Mouse (Mus musculus) midbrain, embryonic 13.5 days (tissue): ENCODE measurements at regions not wholly inside any gene's neighbourhood (a gene's known extent, or its start where the extent isn't known, plus 50 kb on each side); places are given as distances from the start of the nearest gene placed in this dataset. TPM values are rescaled to one million over a fixed set of nuclear protein-coding genes. Genes with fewer than 3 reads are reported as not detected.

Experiments used
- ATAC-seq: fragments of 200-750 bp; cut with Nextera tagmentation; 2 replicates; pipeline ENCODE4 v1.8.0; 2017; ENCODE audit warnings: mild to moderate bottlenecking, moderate TSS enrichment, moderate library complexity
- H3K27ac ChIP-seq: fragments of 300-500 bp; sonication (generic); 2 replicates; pipeline ENCODE4 v1.5.1; 2015; ENCODE audit warnings: inconsistent platforms, mild to moderate bottlenecking, moderate library complexity
- H3K27me3 ChIP-seq: fragments of 300-500 bp; sonication (generic); 2 replicates; pipeline ENCODE4 v1.6.1; 2015; ENCODE audit warnings: mild to moderate bottlenecking, inconsistent platforms
- H3K36me3 ChIP-seq: fragments of 300-500 bp; sonication (generic); 2 replicates; pipeline ENCODE4 v1.6.1; 2015; ENCODE audit warnings: mild to moderate bottlenecking, inconsistent platforms
- H3K4me1 ChIP-seq: fragments of 300-500 bp; sonication (generic); replicated peaks from 2 replicates; pipeline ENCODE4 v1.6.1; 2015; ENCODE audit warnings: inconsistent platforms
- H3K4me2 ChIP-seq: fragments of 300-500 bp; sonication (generic); replicated peaks from 2 replicates; pipeline ENCODE4 v1.6.1; 2015; ENCODE audit warnings: moderate library complexity, mild to moderate bottlenecking, inconsistent platforms
- H3K4me3 ChIP-seq: fragments of 300-500 bp; sonication (generic); replicated peaks from 2 replicates; pipeline ENCODE4 v1.5.1; 2015; ENCODE audit warnings: mild to moderate bottlenecking, inconsistent platforms
- H3K9ac ChIP-seq: fragments of 300-500 bp; sonication (generic); replicated peaks from 2 replicates; pipeline ENCODE4 v1.6.1; 2015; ENCODE audit warnings: mild to moderate bottlenecking, inconsistent platforms
- H3K9me3 ChIP-seq: fragments of 300-500 bp; sonication (generic); 2 replicates; pipeline ENCODE4 v1.6.1; 2016; ENCODE audit warnings: mild to moderate bottlenecking, inconsistent platforms
- WGBS: fragments of 180-500 bp; shearing (Covaris S2); methylation state at CpG from one replicate; pipeline ENCODE4 v1.1.7; 2015; 5-methylcytosine and 5-hydroxymethylcytosine counted together
- microRNA-seq: library from miRNA; unstranded; fragments of <30 nt; microRNA quantifications from one replicate; pipeline ENCODE4, GENCODE M21; 2016

DNA sequence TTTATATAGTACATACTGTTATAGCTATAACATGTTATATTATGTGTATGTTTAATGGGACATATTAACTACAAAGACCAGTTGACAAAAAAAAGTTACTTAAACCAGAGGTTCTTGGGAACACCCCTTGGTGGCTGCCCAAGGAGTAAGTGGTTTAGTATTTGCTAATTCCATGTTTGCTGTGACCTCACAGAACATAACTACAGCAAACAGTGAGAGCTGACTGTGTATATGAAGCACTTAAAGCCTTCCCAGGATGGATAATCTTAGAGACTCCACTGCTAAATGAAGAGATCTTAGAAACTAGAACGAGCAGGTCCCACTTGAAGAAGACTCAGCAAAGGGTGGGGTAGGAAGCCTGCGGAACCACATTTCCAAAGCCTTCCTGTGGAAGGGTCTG lies 263.9 kb downstream of the Gm19410 start:
- no peaks in the 10 kb centered on the region for H3K4me1 ChIP-seq
- no peaks in the 10 kb centered on the region for H3K9me3 ChIP-seq
- no peak overlapping the region for H3K4me2 ChIP-seq
- ATAC-seq: no peak
- 87% methylated on average over 2 of the region's 2 CpGs for WGBS
- no peak overlapping the region for H3K9ac ChIP-seq
- H3K4me3 ChIP-seq: no peak overlapping the region
- H3K27me3 ChIP-seq: no peaks in the 10 kb centered on the region
- H3K27ac ChIP-seq: no peak overlapping the region
- H3K36me3 ChIP-seq: no peaks in the 10 kb centered on the region

DNA sequence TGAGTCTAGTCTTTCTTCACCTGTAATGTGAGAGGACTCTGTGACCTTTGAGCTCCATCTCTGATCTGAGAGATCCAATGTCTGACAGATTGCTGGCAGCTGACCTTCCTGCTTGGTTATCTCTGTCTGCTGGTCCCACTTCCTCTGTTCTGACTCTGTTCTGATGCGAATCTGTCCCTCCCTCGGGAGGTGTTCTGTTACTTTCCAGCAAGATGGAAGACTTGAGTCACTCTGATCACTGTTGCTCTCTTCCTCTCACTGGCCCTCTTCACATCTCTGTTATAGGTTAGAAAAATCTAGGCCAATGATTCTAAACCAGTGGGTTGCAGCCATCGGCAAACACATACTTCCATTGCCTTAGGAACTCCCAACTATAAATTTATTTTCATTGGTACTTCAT lies 264.6 kb downstream of the Gm19410 start:
- Histone ChIP-seq H3K9ac (no peak overlapping the region), H3K4me2 (no peak overlapping the region), H3K27ac (no peak overlapping the region), H3K4me3 (no peak overlapping the region), H3K27me3 (no peaks in the 10 kb centered on the region), H3K36me3 (no peaks in the 10 kb centered on the region), H3K9me3 (no peaks in the 10 kb centered on the region), H3K4me1 (no peaks in the 10 kb centered on the region)
- WGBS: 92% methylated on average over 3 of the region's 3 CpGs
- ATAC-seq: no peak

DNA sequence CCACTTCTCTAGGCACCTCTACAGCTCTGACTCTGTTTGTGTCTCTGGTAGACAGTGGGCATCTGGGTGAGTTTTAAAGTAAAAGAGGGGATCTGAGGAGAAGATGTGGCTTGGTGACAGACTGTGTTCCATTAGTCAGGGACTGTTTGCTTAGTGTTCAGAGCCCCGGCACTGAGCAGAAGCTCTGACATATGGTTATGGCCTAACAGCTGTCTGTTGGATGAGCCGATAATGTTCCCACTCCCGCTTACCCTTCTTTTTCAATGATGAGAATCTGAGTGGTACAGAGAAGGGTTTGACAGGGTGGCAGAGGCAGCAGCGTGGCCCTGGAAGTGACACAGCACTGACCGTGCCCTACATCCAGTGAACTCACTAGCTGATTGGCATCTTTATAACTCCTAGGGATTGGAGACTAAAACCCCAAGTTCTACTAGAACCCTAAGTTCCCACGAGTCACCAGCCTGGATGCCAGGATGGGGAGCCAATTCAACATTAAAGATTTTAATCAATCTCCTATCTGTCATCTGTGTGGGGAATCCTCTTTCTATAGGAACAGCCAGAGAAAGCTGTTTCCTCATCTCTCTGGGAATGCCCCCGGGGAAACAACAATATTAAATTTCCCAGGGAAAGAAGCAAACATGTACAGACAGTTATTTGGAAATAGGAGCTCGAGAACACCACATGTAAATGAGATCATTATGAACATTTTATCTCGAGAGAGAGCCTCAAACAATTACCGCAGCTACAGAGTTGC lies 266.6 kb downstream of the Gm19410 start:
- ATAC-seq: no peak
- Histone ChIP-seq H3K4me3 (no peak overlapping the region), H3K9me3 (no peaks in the 10 kb centered on the region), H3K27ac (no peak overlapping the region), H3K4me1 (no peaks in the 10 kb centered on the region), H3K9ac (no peak overlapping the region), H3K4me2 (no peak overlapping the region), H3K36me3 (no peaks in the 10 kb centered on the region), H3K27me3 (no peaks in the 10 kb centered on the region)
- WGBS: 81% methylated on average over 10 of the region's 10 CpGs

DNA sequence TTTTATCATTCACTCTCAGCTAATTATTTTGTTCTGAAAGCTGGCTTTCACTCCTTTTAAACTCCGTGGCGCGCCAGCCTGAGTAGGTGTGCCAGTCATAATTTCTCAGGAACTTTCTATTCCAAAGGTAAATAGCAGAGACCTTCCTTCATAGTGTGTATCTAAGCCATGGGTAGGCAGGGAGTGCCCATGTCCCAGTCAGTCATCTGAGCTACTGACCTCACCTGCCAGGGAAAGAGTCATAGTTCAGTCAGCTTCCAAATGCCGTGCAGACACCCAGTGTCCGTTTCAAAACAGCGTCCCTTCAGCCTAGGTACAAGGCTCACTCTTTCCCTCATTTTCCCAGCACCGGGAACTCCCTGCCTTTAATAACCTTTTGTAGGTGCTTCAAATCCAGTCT lies 269.7 kb downstream of the Gm19410 start:
- no peaks in the 10 kb centered on the region for H3K4me1 ChIP-seq
- peaks cover 7% of the 10 kb centered on the region; the same call in 1 of the 2 replicates for H3K9me3 ChIP-seq
- H3K4me3 ChIP-seq: no peak overlapping the region
- H3K9ac ChIP-seq: no peak overlapping the region
- WGBS: 91% methylated on average over 7 of the region's 7 CpGs
- H3K36me3 ChIP-seq: no peaks in the 10 kb centered on the region
- no peak for ATAC-seq
- no peaks in the 10 kb centered on the region for H3K27me3 ChIP-seq
- no peak overlapping the region for H3K27ac ChIP-seq
- no peak overlapping the region for H3K4me2 ChIP-seq

DNA sequence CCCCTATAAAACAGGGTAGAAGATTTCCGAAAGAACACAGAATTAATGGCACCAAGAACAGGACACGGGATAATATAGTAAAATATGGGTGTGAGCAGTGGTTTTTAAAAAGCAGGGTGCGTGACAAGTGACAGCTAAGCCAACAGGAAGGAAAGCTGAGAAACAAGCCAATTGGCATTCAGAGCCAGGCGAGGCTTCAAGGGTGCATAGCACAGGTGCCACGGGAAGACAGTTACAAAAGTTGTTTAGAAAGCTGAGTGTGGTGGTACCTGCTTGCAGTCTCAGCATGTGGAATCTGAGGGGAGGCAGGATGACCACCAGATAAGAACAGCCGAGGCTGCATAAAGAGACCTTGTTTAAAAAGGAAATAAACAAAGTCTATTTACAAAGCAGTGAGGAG lies 270.7 kb downstream of the Gm19410 start:
- 83% methylated on average over 6 of the region's 6 CpGs for WGBS
- H3K4me2 ChIP-seq: no peak overlapping the region

DNA sequence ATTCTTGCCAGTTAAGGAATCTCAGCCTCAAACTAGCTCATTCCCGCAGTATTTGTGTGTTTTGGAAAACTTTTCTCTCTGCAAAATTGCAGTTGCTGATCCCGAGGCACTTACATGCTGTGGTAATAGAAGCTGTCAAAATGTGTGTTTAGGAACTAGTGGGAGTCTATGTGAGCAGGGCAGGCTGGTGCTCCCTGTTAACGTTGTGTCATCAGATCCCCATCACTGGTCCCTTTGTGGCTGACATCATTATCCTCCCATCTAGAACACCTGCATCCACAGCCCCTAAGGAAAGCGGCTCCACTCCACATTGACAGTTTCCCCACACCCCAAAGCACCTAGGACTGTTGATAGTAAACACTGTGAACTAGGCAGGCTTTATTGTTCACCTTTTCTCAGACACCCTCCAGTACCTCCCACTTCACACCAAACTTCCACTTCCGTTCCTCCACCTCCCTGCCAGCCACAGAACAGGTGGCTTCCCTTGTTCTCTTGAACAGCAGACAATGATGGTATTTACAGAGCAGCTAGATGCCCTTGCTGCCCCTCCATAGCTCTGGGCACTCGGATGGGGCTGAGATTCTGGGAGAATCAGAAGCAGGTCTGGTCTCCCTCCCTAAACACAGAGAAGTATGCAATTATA lies 275.8 kb downstream of the Gm19410 start:
- Histone ChIP-seq H3K4me3 (no peak overlapping the region), H3K4me2 (no peak overlapping the region), H3K27me3 (no peaks in the 10 kb centered on the region), H3K4me1 (no peaks in the 10 kb centered on the region), H3K36me3 (no peaks in the 10 kb centered on the region), H3K9me3 (peaks cover 7% of the 10 kb centered on the region; the same call in 1 of the 2 replicates), H3K9ac (no peak overlapping the region), H3K27ac (no peak overlapping the region)
- ATAC-seq: no peak
- WGBS: 75% methylated on average over 6 of the region's 6 CpGs

More for the DNA sequence above, 270.7 kb downstream of the Gm19410 start:
- no peak overlapping the region for H3K4me3 ChIP-seq
- no peak overlapping the region for H3K9ac ChIP-seq
- H3K4me1 ChIP-seq: no peaks in the 10 kb centered on the region
- H3K27me3 ChIP-seq: no peaks in the 10 kb centered on the region
- H3K9me3 ChIP-seq: peaks cover 7% of the 10 kb centered on the region; the same call in 1 of the 2 replicates
- H3K36me3 ChIP-seq: no peaks in the 10 kb centered on the region
- no peak overlapping the region for H3K27ac ChIP-seq
- no peak for ATAC-seq

DNA sequence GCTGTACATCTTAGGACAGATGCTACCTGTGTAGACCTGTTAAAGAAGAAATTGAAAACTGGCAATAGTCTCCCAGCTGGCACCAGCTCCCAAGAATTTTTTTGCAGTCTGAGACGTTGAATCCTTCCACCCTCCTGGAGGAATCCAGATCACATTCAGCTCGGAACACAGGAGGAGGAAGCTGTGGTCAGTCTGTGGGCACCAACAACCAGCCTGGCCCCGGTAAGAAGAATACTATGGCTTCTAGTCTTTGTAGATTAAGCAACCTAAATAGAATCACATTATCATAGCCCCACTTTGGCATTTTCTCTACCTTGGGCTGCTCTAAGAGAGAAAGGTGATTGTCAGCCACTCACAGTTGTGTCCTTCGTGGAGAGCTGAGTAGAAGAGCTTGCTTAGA lies 277.0 kb downstream of the Gm19410 start:
- no peaks in the 10 kb centered on the region for H3K36me3 ChIP-seq
- H3K9ac ChIP-seq: no peak overlapping the region
- peaks cover 7% of the 10 kb centered on the region; the same call in 1 of the 2 replicates for H3K9me3 ChIP-seq
- H3K27me3 ChIP-seq: no peaks in the 10 kb centered on the region
- no peak for ATAC-seq
- H3K4me3 ChIP-seq: no peak overlapping the region
- H3K4me1 ChIP-seq: no peaks in the 10 kb centered on the region
- H3K27ac ChIP-seq: no peak overlapping the region
- WGBS: 87% methylated on average over 4 of the region's 4 CpGs
- H3K4me2 ChIP-seq: no peak overlapping the region

Small RNA genes lying in the stretch of these regions (microRNA-seq; reads per million reads assigned to microRNA genes)
- not detected for gene Gm22030
